Mouse (Mus musculus) limb, embryonic 12.5 days (tissue): ENCODE measurements around the gene Gm16253. TPM values are rescaled to one million over a fixed set of nuclear protein-coding genes. Genes with fewer than 3 reads are reported as not detected.
"Not testable (repeated sequence)": the region's sequence is repeated elsewhere in the genome, so short reads cannot be mapped to it uniquely, and the experiment has no call there.

Experiments
- ATAC-seq: fragments of 200-750 bp; cut with Nextera tagmentation; 2 replicates; pipeline ENCODE4 v1.8.0; 2017; ENCODE audit warnings: low read depth, moderate TSS enrichment; ENCODE audit not compliant: insufficient number of reproducible peaks, insufficient read depth, low FRiP score, low TSS enrichment
- H3K27ac ChIP-seq: fragments of 300-500 bp; sonication (generic); 2 replicates; pipeline ENCODE4 v1.5.1; 2016; ENCODE audit warnings: mild to moderate bottlenecking, moderate library complexity
- H3K27me3 ChIP-seq: fragments of 300-500 bp; sonication (generic); 2 replicates; pipeline ENCODE4 v1.6.1; 2016; ENCODE audit warnings: mild to moderate bottlenecking, moderate library complexity
- H3K36me3 ChIP-seq: fragments of 300-500 bp; sonication (generic); 2 replicates; pipeline ENCODE4 v1.6.1; 2016; ENCODE audit warnings: mild to moderate bottlenecking, moderate library complexity
- H3K4me1 ChIP-seq: fragments of 300-500 bp; sonication (generic); replicated peaks from 2 replicates; pipeline ENCODE4 v1.6.1; 2016
- H3K4me2 ChIP-seq: fragments of 300-500 bp; sonication (generic); 2 replicates; pipeline ENCODE4 v1.6.1; 2016; ENCODE audit warnings: mild to moderate bottlenecking, moderate library complexity
- H3K4me3 ChIP-seq: fragments of 300-500 bp; sonication (generic); replicated peaks from 2 replicates; pipeline ENCODE4 v1.5.1; 2016; ENCODE audit warnings: mild to moderate bottlenecking
- H3K9ac ChIP-seq: fragments of 300-500 bp; sonication (generic); replicated peaks from 2 replicates; pipeline ENCODE4 v1.6.1; 2016; ENCODE audit warnings: mild to moderate bottlenecking, moderate library complexity
- H3K9me3 ChIP-seq: fragments of 300-500 bp; sonication (generic); 2 replicates; pipeline ENCODE4 v1.6.1; 2016; ENCODE audit warnings: mild to moderate bottlenecking, moderate library complexity
- WGBS: fragments of 180-500 bp; shearing (Covaris S2); methylation state at CpG from one replicate; pipeline ENCODE4 v1.1.7; 2016; 5-methylcytosine and 5-hydroxymethylcytosine counted together
- polyA plus RNA-seq: library from polyadenylated mRNA; unstranded; fragments of >200 nt; fragmentation: Nextera tagmentation; extraction: Ambion mirVana; gene quantifications from 2 replicates; pipeline ENCODE4 v1.2.1, GENCODE M21; 2016

Gene Gm16253
- polyA plus RNA-seq, 1 experiment from 2014 or later = 1.5 TPM

DNA sequence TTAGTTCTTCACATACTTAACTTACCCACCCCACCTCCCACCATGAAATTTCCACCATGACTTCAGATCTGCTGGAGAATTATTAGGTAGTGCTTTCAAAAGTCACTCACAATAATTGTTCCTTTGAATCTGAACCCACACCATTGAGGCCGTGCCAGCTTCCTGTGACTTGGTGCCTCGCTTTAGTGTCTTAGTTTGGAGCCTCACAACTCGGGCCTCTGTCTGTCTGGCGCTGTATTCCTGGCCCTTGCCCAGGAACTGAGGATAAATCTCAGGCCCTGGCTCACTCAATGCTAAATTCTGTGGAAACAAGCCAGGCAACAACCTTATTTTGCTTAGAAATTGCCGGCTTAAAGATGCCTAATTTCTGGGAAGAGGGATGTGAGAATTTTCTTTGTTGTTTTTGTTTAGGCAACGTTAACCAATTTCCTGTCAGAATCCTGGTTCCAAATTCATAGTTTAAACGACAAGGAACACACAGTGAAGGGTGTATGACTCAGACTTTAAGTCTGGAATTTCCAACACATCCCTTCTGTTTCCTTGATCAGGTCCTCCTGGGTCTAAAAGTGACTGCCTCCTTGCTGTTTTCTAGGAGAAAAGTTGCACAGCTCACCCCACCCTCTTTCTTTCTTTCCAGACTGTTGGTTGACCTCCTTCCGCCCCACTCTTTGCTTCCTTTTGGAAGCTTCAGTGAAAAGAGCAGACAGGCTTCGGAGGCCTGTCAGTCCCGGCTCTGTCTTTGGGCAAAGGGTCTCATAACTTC is 25.3 kb downstream of the Gm16253 start:
- Histone ChIP-seq H3K27ac (peak overlapping the region; percentile 94), H3K4me2 (peak overlapping the region; percentile 78), H3K9ac (peak overlapping the region; percentile 96), H3K9me3 (no peaks in the 10 kb centered on the region), H3K36me3 (peaks cover 10% of the 10 kb centered on the region; the same call in 1 of the 2 replicates), H3K27me3 (peaks cover 14% of the 10 kb centered on the region), H3K4me1 (peaks cover 41% of the 10 kb centered on the region), H3K4me3 (peak overlapping the region; percentile 87)
- ATAC-seq = no peak
- WGBS = 38% methylated on average over 10 of the region's 10 CpGs

DNA sequence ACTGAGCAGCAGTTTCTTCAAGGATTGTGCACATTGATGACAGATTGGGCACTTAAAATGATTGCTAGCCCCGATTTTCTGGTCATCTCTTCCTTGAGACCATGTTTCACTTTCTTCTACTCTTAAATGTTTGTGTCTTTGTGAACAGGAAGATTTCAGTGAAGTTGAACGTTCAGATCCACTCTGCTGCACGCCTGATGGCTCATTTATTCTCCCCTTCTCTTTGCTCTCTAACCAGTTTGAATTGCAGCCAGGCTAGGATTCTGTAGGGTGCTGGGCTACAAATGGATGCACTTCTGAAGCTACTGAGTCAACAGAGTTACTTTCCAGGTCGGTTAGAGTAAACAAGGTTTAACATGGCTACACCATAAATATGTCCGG is 25.9 kb downstream of the Gm16253 start:
- WGBS = 34% methylated on average over 5 of the region's 5 CpGs
- Histone ChIP-seq H3K27me3 (peaks cover 12% of the 10 kb centered on the region), H3K4me2 (peak overlapping the region; percentile 78), H3K4me1 (peaks cover 35% of the 10 kb centered on the region), H3K9me3 (no peaks in the 10 kb centered on the region), H3K36me3 (peaks cover 10% of the 10 kb centered on the region; the same call in 1 of the 2 replicates), H3K27ac (peak overlapping the region; percentile 94), H3K4me3 (peak overlapping the region; percentile 87), H3K9ac (peak overlapping the region; percentile 96)
- no peak for ATAC-seq

DNA sequence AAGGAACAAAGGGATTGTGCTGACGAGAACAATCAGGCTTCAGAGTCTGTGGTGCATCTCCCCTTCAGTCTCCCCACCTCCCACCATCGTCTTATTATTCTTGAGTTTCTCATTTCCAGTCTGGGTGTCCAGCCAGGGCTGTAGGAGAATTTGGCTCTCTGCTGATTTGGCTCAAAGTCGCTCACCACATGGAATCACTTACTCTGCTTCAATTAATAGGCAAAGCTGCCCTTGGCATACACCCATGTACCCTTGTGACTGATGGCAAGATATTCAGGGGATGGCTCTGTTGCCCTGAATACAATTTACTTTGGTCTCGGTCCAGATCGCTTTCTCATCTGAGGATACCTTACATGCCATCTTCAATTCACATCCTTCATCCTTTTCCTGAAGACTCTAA is 26.5 kb downstream of the Gm16253 start:
- Histone ChIP-seq H3K36me3 (peaks cover 10% of the 10 kb centered on the region; the same call in 1 of the 2 replicates), H3K4me1 (peaks cover 33% of the 10 kb centered on the region), H3K9me3 (no peaks in the 10 kb centered on the region), H3K27me3 (peaks cover 12% of the 10 kb centered on the region), H3K4me2 (peak overlapping the region; percentile 78), H3K9ac (peak overlapping the region; percentile 96), H3K27ac (no peak overlapping the region), H3K4me3 (peak overlapping the region; percentile 87)
- 63% methylated on average over 5 of the region's 5 CpGs for WGBS
- no peak for ATAC-seq

DNA sequence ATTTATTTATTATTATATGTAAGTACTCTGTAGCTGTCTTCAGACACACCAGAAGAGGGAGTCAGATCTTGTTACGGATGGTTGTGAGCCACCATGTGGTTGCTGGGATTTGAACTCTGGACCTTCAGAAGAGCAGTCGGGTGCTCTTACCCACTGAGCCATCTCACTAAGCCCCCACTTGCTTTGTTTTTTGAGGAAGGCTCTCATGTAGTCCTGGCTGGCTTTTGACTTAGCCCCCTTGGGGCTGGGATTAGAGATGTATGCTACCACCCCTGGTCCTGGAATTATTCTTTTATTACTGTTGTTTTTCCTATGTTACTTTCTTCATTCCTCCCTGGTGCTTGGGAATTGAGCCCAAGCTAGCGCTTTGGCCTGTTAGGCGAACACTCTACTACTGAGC is 29.2 kb downstream of the Gm16253 start:
- H3K4me1 ChIP-seq = peaks cover 22% of the 10 kb centered on the region
- H3K27me3 ChIP-seq, ATAC-seq, H3K4me3 ChIP-seq, H3K9ac ChIP-seq, H3K27ac ChIP-seq, H3K4me2 ChIP-seq, H3K9me3 ChIP-seq, H3K36me3 ChIP-seq: not testable (repeated sequence)
- 86% methylated on average over 4 of the region's 4 CpGs for WGBS

DNA sequence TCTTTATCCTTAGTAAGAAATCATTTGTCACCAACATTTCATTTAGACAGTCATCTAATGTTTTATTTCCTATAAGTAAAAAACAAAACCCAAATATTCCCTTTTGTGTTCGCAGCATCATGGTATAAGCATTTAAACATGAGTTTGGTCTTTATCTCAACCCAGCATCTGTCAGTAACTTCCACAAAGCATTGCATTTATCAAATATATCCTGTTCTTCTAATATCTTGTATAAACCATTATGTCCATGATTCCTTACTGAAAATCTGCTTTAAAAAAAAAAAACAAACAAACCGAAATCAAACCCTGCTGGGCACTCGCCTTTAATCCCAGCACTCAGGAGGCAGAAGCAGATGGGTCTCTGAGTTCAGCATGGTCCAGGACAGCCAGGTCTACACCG is 29.8 kb downstream of the Gm16253 start:
- no peak overlapping the region for H3K27ac ChIP-seq
- H3K9me3 ChIP-seq = no peaks in the 10 kb centered on the region
- no peak overlapping the region for H3K4me2 ChIP-seq
- H3K4me1 ChIP-seq = peaks cover 22% of the 10 kb centered on the region
- no peak overlapping the region for H3K4me3 ChIP-seq
- no peak for ATAC-seq
- peaks cover 13% of the 10 kb centered on the region; the same call in 1 of the 2 replicates for H3K36me3 ChIP-seq
- H3K9ac ChIP-seq = no peak overlapping the region
- H3K27me3 ChIP-seq = no peaks in the 10 kb centered on the region
- 90% methylated on average over 4 of the region's 4 CpGs for WGBS

DNA sequence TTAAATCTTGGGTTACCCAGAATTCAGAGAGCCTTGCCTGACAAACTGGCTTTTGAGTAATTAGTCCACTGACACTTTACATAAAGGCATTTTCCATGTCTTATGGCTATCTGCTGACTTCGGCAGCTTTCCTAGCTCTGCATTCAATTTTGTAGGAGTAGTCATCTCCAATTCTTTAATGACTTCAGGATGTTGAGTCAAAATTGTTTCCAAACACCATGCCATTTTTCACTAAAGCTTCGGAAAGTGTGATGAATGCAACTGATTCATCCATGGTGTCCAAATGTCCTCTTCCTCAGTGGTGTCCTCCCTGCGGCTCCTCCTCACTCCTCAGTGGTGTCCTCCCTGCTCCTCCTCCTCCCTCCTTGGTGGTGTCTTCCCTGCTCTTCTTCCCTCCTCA is 41.2 kb downstream of the Gm16253 start:
- no peak for ATAC-seq
- Histone ChIP-seq H3K9ac (no peak overlapping the region), H3K36me3 (peaks cover 74% of the 10 kb centered on the region), H3K9me3 (no peaks in the 10 kb centered on the region), H3K4me2 (no peak overlapping the region), H3K27ac (no peak overlapping the region), H3K4me1 (no peaks in the 10 kb centered on the region), H3K27me3 (no peaks in the 10 kb centered on the region), H3K4me3 (no peak overlapping the region)
- 90% methylated on average over 3 of the region's 3 CpGs for WGBS

DNA sequence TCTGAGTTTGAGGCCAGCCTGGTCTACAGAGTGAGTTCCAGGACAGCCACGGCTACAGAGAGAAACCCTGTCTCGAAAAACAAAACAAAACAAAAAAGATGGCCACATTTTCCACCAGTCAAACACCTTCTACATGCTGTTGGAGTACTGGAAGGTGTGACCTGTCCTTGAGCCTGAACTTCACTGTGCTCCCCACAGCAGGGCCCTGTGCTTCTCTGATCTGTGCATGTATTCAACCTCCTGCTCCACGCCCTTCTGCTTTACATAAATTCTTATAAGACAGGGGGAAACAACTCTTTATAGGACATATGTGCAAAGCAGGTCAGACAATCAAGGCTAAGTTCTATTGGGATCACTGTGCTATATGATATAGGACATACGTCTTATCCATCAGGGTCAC is 46.4 kb downstream of the Gm16253 start:
- H3K4me2 ChIP-seq = no peak overlapping the region
- H3K4me3 ChIP-seq = no peak overlapping the region
- H3K27ac ChIP-seq = no peak overlapping the region
- no peaks in the 10 kb centered on the region for H3K27me3 ChIP-seq
- no peaks in the 10 kb centered on the region for H3K9me3 ChIP-seq
- peaks cover 74% of the 10 kb centered on the region for H3K36me3 ChIP-seq
- no peaks in the 10 kb centered on the region for H3K4me1 ChIP-seq
- no peak overlapping the region for H3K9ac ChIP-seq
- no peak for ATAC-seq
- WGBS = 91% methylated on average over 4 of the region's 4 CpGs

DNA sequence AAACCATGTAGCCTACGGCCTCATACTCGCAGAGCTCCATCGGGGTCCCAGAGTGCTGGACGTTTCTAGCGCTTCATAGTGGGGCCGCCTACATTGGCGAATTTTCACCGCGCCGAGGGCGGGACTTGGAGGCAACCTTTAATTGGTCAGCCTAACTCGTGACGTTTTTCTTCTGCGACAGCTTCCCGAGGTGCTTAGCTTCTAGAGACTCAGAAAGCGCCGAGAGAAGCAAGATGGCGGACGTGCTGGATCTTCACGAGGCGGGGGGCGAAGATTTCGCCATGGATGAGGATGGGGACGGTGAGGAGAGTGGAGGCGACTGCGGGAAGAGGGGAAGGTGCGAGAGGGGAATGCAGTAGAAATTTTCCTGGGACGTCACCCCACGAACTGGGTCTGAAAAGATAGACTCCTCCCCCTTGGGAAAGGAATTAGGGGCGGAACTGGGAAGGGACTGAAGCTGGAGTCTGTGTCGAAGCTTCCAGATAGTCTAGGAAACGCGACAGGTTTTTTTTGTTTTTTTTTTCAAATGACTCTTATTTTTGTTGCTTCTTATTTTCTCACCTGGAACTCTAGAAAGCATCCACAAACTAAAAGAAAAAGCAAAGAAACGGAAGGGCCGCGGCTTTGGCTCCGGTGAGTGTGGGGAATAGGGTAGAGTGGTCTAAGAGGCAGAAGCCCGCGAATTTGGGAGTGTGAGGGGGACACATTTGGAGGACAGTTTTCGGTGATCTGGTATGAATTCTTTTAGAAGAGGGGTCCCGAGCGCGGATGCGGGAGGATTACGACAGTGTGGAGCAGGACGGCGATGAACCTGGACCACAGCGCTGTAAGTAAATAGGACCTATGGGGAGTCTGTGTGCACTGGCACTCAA is 53.2 kb downstream of the Gm16253 start, which contains the start of gene Rbm8a:
TSS of gene Rbm8a (plus strand) at position 205 of the 872 bp plus-strand sequence.
- peaks cover 22% of the 10 kb centered on the region for H3K4me1 ChIP-seq
- peaks cover 54% of the 10 kb centered on the region for H3K36me3 ChIP-seq
- peak within 1 kb of the TSS; percentile 73 for H3K4me2 ChIP-seq
- peak; percentile 92 for ATAC-seq
- H3K27ac ChIP-seq = peak within 1 kb of the TSS; percentile 79
- peak within 1 kb of the TSS; percentile 81 for H3K9ac ChIP-seq
- H3K4me3 ChIP-seq = peak within 1 kb of the TSS; percentile 72
- H3K9me3 ChIP-seq = no peaks in the 10 kb centered on the region
- WGBS = under 1% methylated on average over 48 of the region's 48 CpGs
- H3K27me3 ChIP-seq = no peaks in the 10 kb centered on the region

Other genes with a start within 250 kb of the Gm16253 start
- gene BC107364, start 124.7 kb upstream of the Gm16253 start, polyA plus RNA-seq = not detected in 2 replicates
- 7.8 and 8.5 TPM in 2 replicates for gene Hfe2, start 51.8 kb upstream of the Gm16253 start, polyA plus RNA-seq
- gene Txnip, start 19.0 kb upstream of the Gm16253 start, polyA plus RNA-seq = 68.2 and 70.9 TPM in 2 replicates
- 48.5 and 50.4 TPM in 2 replicates for gene Polr3gl, start 17.2 kb downstream of the Gm16253 start, polyA plus RNA-seq
- gene Ankrd34a, start 19.7 kb downstream of the Gm16253 start, polyA plus RNA-seq = 1.5 and 2.2 TPM in 2 replicates
- 5.7 and 6.8 TPM in 2 replicates for gene Lix1l, start 24.2 kb downstream of the Gm16253 start, polyA plus RNA-seq
- 176 and 192 TPM in 2 replicates for gene Rbm8a, start 52.9 kb downstream of the Gm16253 start, polyA plus RNA-seq
- 53.9 and 55.3 TPM in 2 replicates for gene Pex11b, start 58.4 kb downstream of the Gm16253 start, polyA plus RNA-seq
- gene Gm42957, start 58.5 kb downstream of the Gm16253 start, polyA plus RNA-seq = 0.06 and 0.17 TPM in 2 replicates
- gene Itga10, start 68.6 kb downstream of the Gm16253 start, polyA plus RNA-seq = 0.76 and 1.5 TPM in 2 replicates
- 0.69 and 0.85 TPM in 2 replicates for gene Ankrd35, start 93.1 kb downstream of the Gm16253 start, polyA plus RNA-seq
- gene Pias3, start 119.4 kb downstream of the Gm16253 start, polyA plus RNA-seq = 70.2 and 70.8 TPM in 2 replicates
- 13.5 and 13.7 TPM in 2 replicates for gene Nudt17, start 131.6 kb downstream of the Gm16253 start, polyA plus RNA-seq
- 38.9 and 40.5 TPM in 2 replicates for gene Polr3c, start 150.6 kb downstream of the Gm16253 start, polyA plus RNA-seq
- gene Rnf115, start 150.7 kb downstream of the Gm16253 start, polyA plus RNA-seq = 64.4 and 66.0 TPM in 2 replicates